Mouse (Mus musculus) Patski (cell line): Measurements from ENCODE around the gene Spta1. TPM values are rescaled to one million over a fixed set of nuclear protein-coding genes. Genes with fewer than 3 reads are reported as not detected.

Experiments used
- ATAC-seq: fragments of 100-300 bp; one replicate; pipeline ENCODE4 v1.8.0; 2021
- CTCF ChIA-PET: fragments of 350-600 bp; sonication (Branson Sonifier 250); formaldehyde crosslinking; loops from one replicate; lab custom pipeline; 2022; ENCODE audit warnings: inconsistent platforms; lab: Charles Lee
- POLR2A ChIA-PET: fragments of 350-600 bp; sonication (Branson Sonifier 250); formaldehyde crosslinking; loops from one replicate; lab custom pipeline; 2022; ENCODE audit warnings: antibody characterized with exemption, inconsistent platforms; lab: Charles Lee
- DNase-seq: peaks from one replicate; pipeline ENCODE4 v3.0.0-alpha.2; 2011; ENCODE audit warnings: low read depth, low spot score
- H3K27me3 ChIP-seq: fragments of 371-371 bp; one replicate; pipeline ENCODE4 v1.5.1; 2021
- CTCF ChIP-seq: fragments of 100-300 bp; IDR thresholded peaks from one replicate; pipeline ENCODE4 v1.5.1; 2021
- in situ Hi-C: fragments of 300-500 bp; cut with MboI; formaldehyde crosslinking; loops from 3 replicates; pipeline ENCODE4 v1.11.1; 2018; ENCODE audit warnings: low pct_unique_long_range_greater_than_20kb, mixed read lengths
- polyA plus RNA-seq: library from polyadenylated mRNA; unstranded; gene quantifications from one replicate; pipeline ENCODE4 v1.2.3, GENCODE M21; 2021

The Spta1 gene
- polyA plus RNA-seq, 1 experiment from 2014 or later: not detected

- in situ Hi-C loops: no loop called here
- TF ChIP-seq CTCF: no peak
- POLR2A ChIA-PET: no interaction called here
- no peaks in the 10 kb centered on the region for H3K27me3 ChIP-seq
- ATAC-seq (no peak), DNase-seq (no peak)
- CTCF ChIA-PET: no interaction called here
Observed at GRCm38 (mm10) chr1:174250376-174250775, 77.8 kb downstream of the Spta1 start.

DNA sequence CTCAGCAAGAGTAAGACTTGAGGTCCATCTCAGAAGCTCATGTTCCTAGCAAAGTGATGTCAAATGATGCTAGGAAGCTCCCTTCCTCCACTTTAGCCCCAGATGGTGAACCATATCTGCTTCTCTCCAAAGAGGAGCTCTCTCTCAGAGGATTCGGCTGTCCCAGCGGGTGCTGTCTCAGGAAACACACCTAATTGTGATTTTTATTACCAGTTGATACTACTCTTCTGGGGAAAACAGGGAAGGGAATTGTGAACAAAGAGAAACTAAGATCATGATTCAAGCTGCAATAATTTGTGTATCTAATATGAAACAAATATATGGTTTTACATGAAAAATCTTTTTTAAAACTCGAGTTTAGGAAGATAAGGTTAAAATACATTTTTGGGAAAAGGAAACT is 79.4 kb downstream of the Spta1 start, which contains the start of gene Olfr419:
Olfr419 (minus strand) TSS at position 101 of the 400 bp plus-strand sequence.
- TF ChIP-seq CTCF: no peak
- DNase-seq: no peak
- ChIA-PET POLR2A (no interaction called here), CTCF (no interaction called here)
- no peak for ATAC-seq
- no peaks in the 10 kb centered on the region for H3K27me3 ChIP-seq
- in situ Hi-C loops: no loop called here

GRCm38 (mm10) chr1:174267816-174268215 is 95.2 kb downstream of the Spta1 start:
- POLR2A ChIA-PET: no interaction called here
- DNase-seq: no peak
- no peak for ATAC-seq
- CTCF ChIA-PET: no interaction called here
- no peaks in the 10 kb centered on the region for H3K27me3 ChIP-seq
- TF ChIP-seq CTCF: no peak
- in situ Hi-C loops: no loop called here

GRCm38 (mm10) chr1:174269162-174269561 is 96.6 kb downstream of the Spta1 start:
- ATAC-seq: no peak

GRCm38 (mm10) chr1:174270643-174271042 is 98.1 kb downstream of the Spta1 start:
- CTCF ChIA-PET: no interaction called here
- ATAC-seq (no peak), DNase-seq (no peak)
- POLR2A ChIA-PET: no interaction called here
- H3K27me3 ChIP-seq: no peaks in the 10 kb centered on the region
- in situ Hi-C loops: no loop called here
- TF ChIP-seq CTCF: no peak

More at GRCm38 (mm10) chr1:174269162-174269561, 96.6 kb downstream of the Spta1 start:
- no peak for TF ChIP-seq CTCF
- DNase-seq: no peak
- in situ Hi-C loops: no loop called here
- POLR2A ChIA-PET: no interaction called here
- H3K27me3 ChIP-seq: no peaks in the 10 kb centered on the region
- CTCF ChIA-PET: no interaction called here

Other genes with a start within 250 kb of the Spta1 start
- gene Mndal, start 230.3 kb upstream of the Spta1 start, polyA plus RNA-seq: 0.85 TPM
- gene Ifi203, start 230.1 kb upstream of the Spta1 start, polyA plus RNA-seq: 0.77 TPM
- 8.1 TPM for gene Ifi202b, start 190.0 kb upstream of the Spta1 start, polyA plus RNA-seq
- 0.05 TPM for gene Ifi205, start 141.0 kb upstream of the Spta1 start, polyA plus RNA-seq
- not detected for gene Olfr433, start 132.1 kb upstream of the Spta1 start, polyA plus RNA-seq
- gene Olfr432, start 123.6 kb upstream of the Spta1 start, polyA plus RNA-seq: not detected
- gene Olfr430, start 106.2 kb upstream of the Spta1 start, polyA plus RNA-seq: not detected
- gene Olfr429, start 88.4 kb upstream of the Spta1 start, polyA plus RNA-seq: not detected
- not detected for gene Olfr427, start 75.9 kb upstream of the Spta1 start, polyA plus RNA-seq
- gene Olfr231, start 51.6 kb upstream of the Spta1 start, polyA plus RNA-seq: not detected
- gene Olfr424, start 41.3 kb upstream of the Spta1 start, polyA plus RNA-seq: not detected
- gene Olfr420, start 17.1 kb upstream of the Spta1 start, polyA plus RNA-seq: not detected
- gene Olfr419, start 79.3 kb downstream of the Spta1 start, polyA plus RNA-seq: not detected
- not detected for gene Mptx1, start 157.7 kb downstream of the Spta1 start, polyA plus RNA-seq
- not detected for gene Olfr417, start 192.3 kb downstream of the Spta1 start, polyA plus RNA-seq
- not detected for gene Olfr248, start 218.3 kb downstream of the Spta1 start, polyA plus RNA-seq